Mouse (Mus musculus): ENCODE measurements around the gene Gm20388.

DNA sequence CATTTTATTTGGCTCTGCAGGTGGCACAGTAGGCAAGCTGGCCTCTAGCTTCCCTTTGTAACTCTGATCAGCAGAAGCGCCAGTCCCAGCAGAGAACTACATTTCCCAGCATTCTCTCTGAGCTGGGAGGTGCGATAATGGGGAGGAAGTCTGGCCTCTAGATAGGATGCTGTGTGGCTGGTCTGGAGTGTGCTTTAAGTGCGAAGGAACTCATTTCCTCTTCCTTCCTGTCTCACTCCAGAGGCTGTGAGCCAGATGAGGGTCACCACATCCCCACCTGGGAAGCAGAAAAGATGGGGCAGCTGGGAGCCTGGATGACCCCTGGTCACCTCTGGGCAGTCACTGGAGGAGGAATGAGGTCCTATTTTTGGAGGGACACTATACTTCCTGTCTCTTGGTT lies 1265.7 kb downstream of the Gm20388 start:
- TF ChIP-seq POLR2A (IDR thresholded peaks at IDR 0.05; ENCODE audit: insufficient read depth, low read depth, low read length) (no peak), CTCF (IDR thresholded peaks at IDR 0.05; ENCODE audit: insufficient read depth, low read depth, low read length) (no peak)

Measured in olfactory bulb, adult 2 months (tissue).